Mouse (Mus musculus) liver, postnatal 0 days (tissue): Measurements from ENCODE around the gene Vav2.

ENCODE experiments used
- CTCF ChIP-seq: sonication (generic); IDR thresholded peaks from 2 replicates; pipeline ENCODE4 v1.5.1; 2016; ENCODE audit warnings: antibody characterized with exemption, low read depth
- EP300 ChIP-seq: IDR thresholded peaks from 2 replicates; pipeline ENCODE4 v1.6.1; 2016; ENCODE audit warnings: antibody characterized with exemption, low read depth, mild to moderate bottlenecking

GRCm38 (mm10) chr2:27445910-27446309 lies 19.1 kb upstream of the Vav2 start:
- TF ChIP-seq CTCF (no peak), EP300 (no peak)
